ENCODE assay signal across 20 mouse cellular contexts in the genomic region with DNA sequence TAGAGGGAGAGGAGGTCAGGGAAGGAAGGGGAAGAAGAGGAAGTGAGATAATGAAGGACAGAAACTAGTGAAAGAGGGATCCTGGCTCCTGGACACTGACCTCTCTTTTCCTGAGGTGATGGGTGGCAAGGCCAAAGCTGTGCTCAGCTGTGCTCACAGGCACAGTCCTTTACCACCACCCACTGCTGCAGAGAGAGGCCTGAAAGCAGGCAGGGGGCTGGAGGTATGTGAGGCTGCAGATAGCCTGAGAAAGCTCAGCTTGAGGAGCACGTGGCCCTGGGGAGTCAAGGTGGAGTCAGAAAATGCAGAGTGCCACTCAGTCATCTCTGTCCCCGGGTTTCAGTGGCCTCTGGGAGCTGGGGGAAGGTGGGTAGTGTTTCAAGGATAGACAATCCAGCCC. TPM values are rescaled to one million over a fixed set of nuclear protein-coding genes. Genes with fewer than 3 reads are reported as not detected.
DNase-seq lines count a peak whose midpoint lies in the region; ATAC-seq and TF ChIP-seq lines count a peak whose summit lies in the region.
"Had no signal": no experiment of that assay in that cellular context is flagged by ENCODE, and none has a peak within 500 bp of the region (broad histone marks: within the 10 kb centered on the region; RNA-seq: fewer than 3 reads in every experiment).

No protein-coding gene starts in this region.

- no peaks in the 10 kb centered on the region for H3K36me3 ChIP-seq in heart, embryonic 13.5 days
- no peaks in the 10 kb centered on the region for H3K36me3 ChIP-seq in heart, postnatal 0 days (replicated peaks; ENCODE audit: control insufficient read depth, insufficient read depth, low read length)
- no peaks in the 10 kb centered on the region for H3K36me3 ChIP-seq in lung, embryonic 14.5 days (ENCODE audit: insufficient read depth)
- H3K36me3 ChIP-seq: embryonic facial prominence, embryonic 10.5 days; hindbrain, embryonic 15.5 days; kidney, embryonic 15.5 days had no signal

- H3K4me2 ChIP-seq in heart, embryonic 13.5 days = no peak overlapping the region
- no peak overlapping the region for H3K4me2 ChIP-seq in heart, postnatal 0 days (ENCODE audit: low read depth, low read length)
- no peak overlapping the region for H3K4me2 ChIP-seq in lung, embryonic 14.5 days
- H3K4me2 ChIP-seq: forebrain, embryonic 13.5 days; hindbrain, embryonic 15.5 days; kidney, embryonic 15.5 days had no signal

- peaks cover 39% of the 10 kb centered on the region for H3K4me1 ChIP-seq in heart, embryonic 13.5 days
- H3K4me1 ChIP-seq in heart, postnatal 0 days (ENCODE audit: control insufficient read depth, insufficient read depth) = peaks cover 23% of the 10 kb centered on the region
- no peaks in the 10 kb centered on the region for H3K4me1 ChIP-seq in lung, embryonic 14.5 days (ENCODE audit: insufficient read depth)
- H3K4me1 ChIP-seq: forebrain, embryonic 13.5 days; hindbrain, embryonic 15.5 days; kidney, embryonic 15.5 days had no signal

- peak overlapping the region; percentile 42; the same call in 1 of the 2 replicates for H3K9ac ChIP-seq in heart, embryonic 13.5 days
- no peak overlapping the region for H3K9ac ChIP-seq in heart, postnatal 0 days (replicated peaks; ENCODE audit: low read depth, low read length)
- H3K9ac ChIP-seq in lung, embryonic 14.5 days = no peak overlapping the region
- H3K9ac ChIP-seq: forebrain, embryonic 13.5 days; forebrain, postnatal 0 days; hindbrain, embryonic 15.5 days; kidney, embryonic 15.5 days had no signal

- WGBS in heart, embryonic 13.5 days = 13% methylated on average over 2 of the region's 2 CpGs
- 15% methylated on average over 2 of the region's 2 CpGs for WGBS in heart, postnatal 0 days
- 3% methylated on average over 2 of the region's 2 CpGs for WGBS in lung, embryonic 14.5 days

- TF ChIP-seq EP300 in heart, postnatal 0 days (IDR thresholded peaks at IDR 0.05; ENCODE audit: low read depth) = no peak

- H3K27ac ChIP-seq in heart, embryonic 13.5 days (replicated peaks) = peak overlapping the region; percentile 83
- H3K27ac ChIP-seq in heart, postnatal 0 days (ENCODE audit: low read depth) = peak overlapping the region; percentile 83
- H3K27ac ChIP-seq in lung, embryonic 14.5 days (ENCODE audit: low read depth) = no peak overlapping the region
- H3K27ac ChIP-seq: embryonic facial prominence, embryonic 10.5 days; forebrain, embryonic 13.5 days; hindbrain, embryonic 15.5 days; kidney, embryonic 15.5 days had no signal

- H3K9me3 ChIP-seq in heart, embryonic 13.5 days = 0 out of 2 replicates have a peak, but pooled peaks cover 6% of the 10 kb centered on the region
- H3K9me3 ChIP-seq in heart, postnatal 0 days (replicated peaks; ENCODE audit: control insufficient read depth, low read length) = no peaks in the 10 kb centered on the region
- H3K9me3 ChIP-seq in lung, embryonic 14.5 days (ENCODE audit: low read depth, low read length) = no peaks in the 10 kb centered on the region
- H3K9me3 ChIP-seq: embryonic facial prominence, embryonic 10.5 days; forebrain, embryonic 13.5 days; hindbrain, embryonic 15.5 days had no signal

- 0 out of 2 replicates have a peak, but pooled peaks have one; percentile 2 for TF ChIP-seq CTCF in heart, postnatal 0 days (IDR thresholded peaks at IDR 0.05; ENCODE audit: low read depth)
- no peak for TF ChIP-seq CTCF in lung, embryonic 14.5 days (IDR thresholded peaks at IDR 0.05; ENCODE audit: low read depth)

- intact Hi-C loops in heart, postnatal 25 days (cut with DNase I) = no loop called here

- no peak overlapping the region for H3K4me3 ChIP-seq in heart, embryonic 13.5 days
- no peak overlapping the region for H3K4me3 ChIP-seq in heart, postnatal 0 days (ENCODE audit: low read depth, low read length)
- H3K4me3 ChIP-seq in lung, embryonic 14.5 days (ENCODE audit: low read depth, low read length) = no peak overlapping the region
- H3K4me3 ChIP-seq: embryonic facial prominence, embryonic 10.5 days; forebrain, embryonic 13.5 days; hindbrain, embryonic 15.5 days; kidney, embryonic 15.5 days had no signal

- no peak; the same call in 1 of the 2 replicates for ATAC-seq in heart, embryonic 13.5 days (ENCODE audit: extremely low read depth, insufficient number of reproducible peaks, low FRiP score, low TSS enrichment)
- ATAC-seq in heart, postnatal 0 days (ENCODE audit: insufficient read depth, low read depth) = peak; percentile 52
- ATAC-seq in lung, embryonic 14.5 days (ENCODE audit: insufficient read depth) = 0 out of 2 replicates have a peak, but pooled peaks have one; percentile 44
- ATAC-seq: forebrain, embryonic 13.5 days; forebrain, postnatal 0 days had no signal

- no peaks in the 10 kb centered on the region for H3K27me3 ChIP-seq in heart, embryonic 13.5 days (replicated peaks)
- H3K27me3 ChIP-seq in heart, postnatal 0 days (ENCODE audit: control insufficient read depth, insufficient read depth, low read length) = no peaks in the 10 kb centered on the region
- H3K27me3 ChIP-seq in lung, embryonic 14.5 days (ENCODE audit: insufficient read depth, low read length) = no peaks in the 10 kb centered on the region
- H3K27me3 ChIP-seq: forebrain, embryonic 13.5 days; hindbrain, embryonic 15.5 days had no signal

- no peak for DNase-seq in heart, adult 8-10 months (ENCODE audit: low spot score)
- no peak for DNase-seq in heart, postnatal 0 days (ENCODE audit: low spot score)
- no peak for DNase-seq in heart, postnatal 25 days (ENCODE audit: low spot score)
- DNase-seq in lung, embryonic 14.5 days = no peak
- DNase-seq in lung, adult 18-20 months = no peak
- DNase-seq: adrenal gland, adult 8-10 months; adrenal gland, postnatal 36 days; cerebellum, adult 2 months; cerebellum, postnatal 10 days; forebrain, postnatal 0 days; gastrocnemius, postnatal 14 days; kidney, adult 2 months had no signal

RNA-seq across cellular contexts. Expression of a gene that starts 30.8 kb away (rescaled TPM):
- polyA plus RNA-seq in heart, embryonic 13.5 days (2015; fragmentation: Nextera tagmentation; extraction: Ambion mirVana) = 45.9 and 50.1 TPM in 2 replicates
- 10 to 100 TPM; 27.8 to 34.9 (median 32.4) TPM for total RNA-seq in heart, adult 8-10 months (2022)
- 64.0 and 85.4 TPM in 2 replicates for total RNA-seq in heart, postnatal 0 days (2014; rRNA removed; ENCODE audit: low replicate concordance)
- polyA plus RNA-seq in heart, postnatal 0 days (2015; fragmentation: Nextera tagmentation; extraction: Ambion mirVana) = 43.4 and 54.9 TPM in 2 replicates
- 10 to 100 TPM; 26.0 to 27.0 TPM for total RNA-seq in heart, postnatal 25 days (2021)
- polyA plus RNA-seq in lung, embryonic 14.5 days (2014; fragmentation: Nextera tagmentation; extraction: Ambion mirVana) = not detected in 2 replicates
- total RNA-seq: adrenal gland, postnatal 36 days; forebrain, postnatal 0 days; gastrocnemius, adult 18-20 months; gastrocnemius, postnatal 14 days; hematopoietic stem cell, adult 5-6 weeks had no signal
- polyA plus RNA-seq: forebrain, embryonic 13.5 days; forebrain, postnatal 0 days; gonadal fat pad, adult 2 months had no signal

RNA-seq across cellular contexts. Expression of a gene that starts 37.2 kb away (rescaled TPM):
- 152 and 174 TPM in 2 replicates for polyA plus RNA-seq in heart, embryonic 13.5 days (2015; fragmentation: Nextera tagmentation; extraction: Ambion mirVana)
- 10 to 100 TPM; 55.1 to 69.7 (median 59.7) TPM for total RNA-seq in heart, adult 8-10 months (2022)
- total RNA-seq in heart, postnatal 0 days (2014; rRNA removed; ENCODE audit: low replicate concordance) = 62.9 and 102 TPM in 2 replicates
- 130 and 135 TPM in 2 replicates for polyA plus RNA-seq in heart, postnatal 0 days (2015; fragmentation: Nextera tagmentation; extraction: Ambion mirVana)
- total RNA-seq in heart, postnatal 25 days (2021) = 10 to 100 TPM; 52.7 to 54.5 TPM
- polyA plus RNA-seq in lung, embryonic 14.5 days (2014; fragmentation: Nextera tagmentation; extraction: Ambion mirVana) = 139 and 147 TPM in 2 replicates

RNA-seq across cellular contexts. Expression of a gene that starts 37.2 kb away (rescaled TPM):
- polyA plus RNA-seq in heart, embryonic 13.5 days (2015; fragmentation: Nextera tagmentation; extraction: Ambion mirVana) = 642 and 746 TPM in 2 replicates
- total RNA-seq in heart, adult 8-10 months (2022) = 1,000 to 10,000 TPM; 1,175 to 1,391 (median 1,278) TPM
- 333 and 427 TPM in 2 replicates for total RNA-seq in heart, postnatal 0 days (2014; rRNA removed; ENCODE audit: low replicate concordance)
- 1,466 and 1,522 TPM in 2 replicates for polyA plus RNA-seq in heart, postnatal 0 days (2015; fragmentation: Nextera tagmentation; extraction: Ambion mirVana)
- 1,000 to 10,000 TPM; 1,182 to 1,218 TPM for total RNA-seq in heart, postnatal 25 days (2021)
- polyA plus RNA-seq in lung, embryonic 14.5 days (2014; fragmentation: Nextera tagmentation; extraction: Ambion mirVana) = 391 and 409 TPM in 2 replicates
